Mouse (Mus musculus): Measurements from ENCODE around the gene Lrrc4. TPM values are rescaled to one million over a fixed set of nuclear protein-coding genes. Genes with fewer than 3 reads are reported as not detected.

The Lrrc4 gene
- polyA plus RNA-seq, 1 experiment from 2014 or later = 5.9 TPM

DNA sequence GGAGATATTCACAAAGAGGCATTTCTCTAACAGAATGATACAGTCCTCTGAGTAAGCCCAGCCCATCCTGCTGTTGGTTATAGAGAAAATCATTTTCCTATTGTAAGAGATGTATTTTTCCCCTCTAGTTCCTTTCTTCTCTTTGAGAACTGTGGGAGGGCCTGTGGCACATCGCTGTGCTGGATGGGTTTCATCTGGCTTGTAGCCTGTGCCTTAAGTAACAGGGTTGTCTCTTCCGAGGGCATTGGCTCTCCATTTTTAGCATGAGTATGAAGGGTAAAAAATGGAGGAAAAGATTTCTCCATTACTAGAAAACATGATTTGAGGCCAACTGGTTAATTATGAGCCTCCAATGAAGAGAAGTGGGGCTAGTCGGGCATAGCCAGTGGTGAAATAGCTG lies 216.1 kb downstream of the Lrrc4 start:
- ATAC-seq (ENCODE audit: low read depth) = no peak
- Histone ChIP-seq H3K4me2 (no peak overlapping the region), H3K4me3 (no peak overlapping the region), H3K36me3 (no peaks in the 10 kb centered on the region), H3K9ac (no peak overlapping the region), H3K27ac (replicated peaks) (no peak overlapping the region), H3K9me3 (no peaks in the 10 kb centered on the region), H3K27me3 (no peaks in the 10 kb centered on the region), H3K4me1 (replicated peaks) (peaks cover 32% of the 10 kb centered on the region)
- WGBS = 91% methylated on average over 3 of the region's 3 CpGs

- no peaks in the 10 kb centered on the region for H3K27me3 ChIP-seq
- no peak overlapping the region for H3K4me2 ChIP-seq
- no peak overlapping the region for H3K9ac ChIP-seq
- H3K4me1 ChIP-seq (replicated peaks) = peaks cover 28% of the 10 kb centered on the region
- H3K9me3 ChIP-seq = no peaks in the 10 kb centered on the region
- H3K36me3 ChIP-seq = no peaks in the 10 kb centered on the region
- no peak for ATAC-seq (ENCODE audit: low read depth)
- H3K27ac ChIP-seq (replicated peaks) = no peak overlapping the region
- H3K4me3 ChIP-seq = no peak overlapping the region
- 73% methylated on average over 4 of the region's 4 CpGs for WGBS
Observed at GRCm38 (mm10) chr6:28614856-28615255, 216.7 kb downstream of the Lrrc4 start.

DNA sequence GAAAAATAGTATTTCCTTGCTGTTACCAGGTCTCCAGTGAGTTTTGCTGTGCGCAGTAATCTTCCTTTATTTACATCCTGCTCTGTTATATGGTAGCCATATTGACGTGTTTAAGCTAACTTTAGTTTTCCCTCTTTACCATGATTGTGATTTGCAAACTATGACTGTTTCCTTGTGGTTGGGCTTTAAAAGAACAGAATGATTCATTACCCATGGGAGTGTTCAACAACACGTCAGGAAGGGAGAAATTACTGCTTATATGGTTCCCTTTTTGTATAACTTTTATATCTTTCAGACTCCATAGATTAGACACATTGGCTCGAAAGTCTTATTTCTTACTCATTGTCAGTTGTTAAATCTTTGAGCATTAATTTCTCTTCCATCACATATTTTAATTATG lies 218.1 kb downstream of the Lrrc4 start:
- H3K27me3 ChIP-seq = no peaks in the 10 kb centered on the region
- WGBS = 70% methylated on average over 4 of the region's 4 CpGs
- H3K4me1 ChIP-seq (replicated peaks) = peaks cover 15% of the 10 kb centered on the region
- H3K4me3 ChIP-seq = no peak overlapping the region
- ATAC-seq (ENCODE audit: low read depth) = no peak
- no peaks in the 10 kb centered on the region for H3K36me3 ChIP-seq
- H3K4me2 ChIP-seq = no peak overlapping the region
- H3K9ac ChIP-seq = no peak overlapping the region
- H3K9me3 ChIP-seq = no peaks in the 10 kb centered on the region
- H3K27ac ChIP-seq (replicated peaks) = no peak overlapping the region

Other genes starting within 250 kb of the Lrrc4 start
- gene Lep, start 228.5 kb upstream of the Lrrc4 start, polyA plus RNA-seq (2015; fragmentation: Nextera tagmentation; extraction: Ambion mirVana) = not detected in 2 replicates